Mouse (Mus musculus): Measurements from ENCODE around the gene Rad1.
"Not testable (repeated sequence)": the region's sequence is repeated elsewhere in the genome, so short reads cannot be mapped to it uniquely, and the experiment has no call there.

The Rad1 gene

GRCm38 (mm10) chr15:10506099-10506498 lies 20.3 kb downstream of the Rad1 start:
- no peak for DNase-seq (ENCODE audit: low read depth, low spot score)

- no peak for DNase-seq (ENCODE audit: low read depth, low spot score)
Measured at GRCm38 (mm10) chr15:10515166-10515565, 29.3 kb downstream of the Rad1 start.

- DNase-seq (ENCODE audit: low read depth, low spot score) = no peak
Measured at GRCm38 (mm10) chr15:10525896-10526295, 40.1 kb downstream of the Rad1 start.

GRCm38 (mm10) chr15:10531352-10531751 lies 45.5 kb downstream of the Rad1 start:
- no peak for DNase-seq (ENCODE audit: low read depth, low spot score)

- not testable (repeated sequence) for DNase-seq (ENCODE audit: low read depth, low spot score)
Measured at GRCm38 (mm10) chr15:10533361-10533760, 47.5 kb downstream of the Rad1 start.

- no peak for DNase-seq (ENCODE audit: low read depth, low spot score)
Measured at GRCm38 (mm10) chr15:10534591-10534990, 48.8 kb downstream of the Rad1 start.

GRCm38 (mm10) chr15:10535969-10536368 lies 50.2 kb downstream of the Rad1 start:
- no peak for DNase-seq (ENCODE audit: low read depth, low spot score)

- no peak for DNase-seq (ENCODE audit: low read depth, low spot score)
Measured at GRCm38 (mm10) chr15:10540271-10541088, 54.7 kb downstream of the Rad1 start.

Data from telencephalon, adult 2 months (tissue).